Mouse (Mus musculus): ENCODE data around the gene B4galt5. TPM values are rescaled to one million over a fixed set of nuclear protein-coding genes. Genes with fewer than 3 reads are reported as not detected.

Gene B4galt5
- total and polyA plus RNA-seq, 3 experiments: 12.5 to 17.6 (median 13.5) TPM

DNA sequence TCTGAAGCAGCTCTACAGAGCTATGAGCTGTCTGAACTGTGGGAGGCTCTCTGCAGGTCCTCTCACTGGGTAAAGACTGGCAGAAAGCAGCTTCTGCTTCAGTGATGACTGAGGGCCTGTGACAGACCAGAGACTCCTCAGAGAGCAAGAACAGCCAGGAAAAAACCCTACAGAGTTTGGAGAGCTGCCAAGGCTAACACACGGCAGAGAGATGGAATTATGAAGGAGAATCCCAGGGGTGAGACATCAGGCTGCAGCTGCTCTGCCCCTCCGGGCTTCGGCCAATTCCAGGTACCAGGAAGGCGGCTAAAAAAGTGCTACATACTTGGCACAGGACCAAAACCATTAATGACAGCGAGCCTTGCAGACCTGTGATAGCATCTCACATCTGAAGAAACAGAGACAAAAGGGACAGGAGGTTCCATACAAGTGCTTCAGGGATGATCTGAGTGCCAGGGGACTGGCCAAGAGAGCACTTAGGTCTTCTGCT, 17.5 kb downstream of the B4galt5 start:
- H3K79me2 ChIP-seq (replicated peaks; ENCODE audit: control insufficient read depth, extremely low read depth, insufficient read depth, poor library complexity, severe bottlenecking): peaks cover 30% of the 10 kb centered on the region
- H3K36me3 ChIP-seq (replicated peaks in 1 of 2; ENCODE audit: control insufficient read depth in 1 of 2, insufficient read depth in 1 of 2, low read length in 1 of 2): peaks cover 0 to 65% of the 10 kb centered on the region in 2 experiments
- no peak overlapping the region for H3K9ac ChIP-seq (ENCODE audit: insufficient read depth, low read depth)
- DNase-seq (ENCODE audit: extremely low read depth): no peak
- peaks cover 14 to 83% of the 10 kb centered on the region in 2 experiments for H3K4me1 ChIP-seq (ENCODE audit: control insufficient read depth in 1 of 2, insufficient read depth in 2 of 2)
- H3K4me2 ChIP-seq (ENCODE audit: insufficient read depth, low read depth, poor library complexity, severe bottlenecking): no peak overlapping the region
- H3K27ac ChIP-seq (ENCODE audit: insufficient read depth, low read depth): no peak overlapping the region
- dilution Hi-C loops (cut with MboI; ENCODE audit: extremely low pct_ligation_motif_present, extremely low pct_unique_long_range_greater_than_20kb, low sequenced_read_pairs) (no loop called here), in situ Hi-C loops (cut with MboI; ENCODE audit: low pct_ligation_motif_present, low pct_unique_long_range_greater_than_20kb, low sequenced_read_pairs) (no loop called here)
- TF ChIP-seq TBP (conservative IDR thresholded peaks at IDR 0.05; ENCODE audit: low read depth, low read length) (no peak), HCFC1 (IDR thresholded peaks at IDR 0.05; ENCODE audit: low read depth, low read length) (no peak), MXI1 (IDR thresholded peaks at IDR 0.05; ENCODE audit: low read depth, low read length) (no peak), ZMIZ1 (IDR thresholded peaks at IDR 0.05; ENCODE audit: low read depth, low read length) (no peak), MAZ (IDR thresholded peaks at IDR 0.05; ENCODE audit: low read depth, low read length) (no peak), SIN3A (IDR thresholded peaks at IDR 0.05; ENCODE audit: low read length) (no peak)
- no peak overlapping the region for H3K4me3 ChIP-seq (replicated peaks in 1 of 3; ENCODE audit: low read depth in 2 of 3, low read length in 2 of 3, poor library complexity in 1 of 3)
- no peaks in the 10 kb centered on the region for H3K9me3 ChIP-seq (replicated peaks; ENCODE audit: low read length)
- no peaks in the 10 kb centered on the region for H3K27me3 ChIP-seq (replicated peaks)

DNA sequence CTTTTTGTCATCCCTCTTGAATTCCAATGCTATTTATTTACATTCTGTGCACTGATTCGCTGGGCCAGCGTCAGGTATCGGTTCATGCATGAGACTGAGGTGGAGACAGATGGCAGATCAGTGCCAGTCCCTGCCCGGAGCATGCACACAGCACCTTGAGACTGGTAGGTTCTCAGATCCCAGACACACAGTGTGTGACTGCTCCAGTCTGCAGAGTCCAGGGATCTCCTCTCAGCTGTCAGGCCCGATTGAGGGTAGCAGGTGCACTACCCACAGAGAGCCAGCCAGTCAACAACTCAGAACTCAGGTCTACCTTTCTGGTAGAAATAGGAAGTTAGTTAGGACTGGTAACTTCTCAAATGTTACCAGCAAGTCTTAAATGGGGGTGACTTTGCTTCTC, 18.4 kb downstream of the B4galt5 start:
- Histone ChIP-seq H3K9ac (ENCODE audit: insufficient read depth, low read depth) (no peak overlapping the region), H3K4me3 (replicated peaks in 1 of 3; ENCODE audit: low read depth in 2 of 3, low read length in 2 of 3, poor library complexity in 1 of 3) (no peak overlapping the region), H3K79me2 (replicated peaks; ENCODE audit: control insufficient read depth, extremely low read depth, insufficient read depth, poor library complexity, severe bottlenecking) (peaks cover 30% of the 10 kb centered on the region), H3K4me1 (ENCODE audit: control insufficient read depth in 1 of 2, insufficient read depth in 2 of 2) (peaks cover 12 to 82% of the 10 kb centered on the region in 2 experiments), H3K27ac (ENCODE audit: insufficient read depth, low read depth) (no peak overlapping the region; the same call in 1 of the 2 replicates), H3K36me3 (replicated peaks in 1 of 2; ENCODE audit: control insufficient read depth in 1 of 2, insufficient read depth in 1 of 2, low read length in 1 of 2) (peaks cover 0 to 69% of the 10 kb centered on the region in 2 experiments), H3K27me3 (replicated peaks) (no peaks in the 10 kb centered on the region), H3K9me3 (replicated peaks; ENCODE audit: low read length) (no peaks in the 10 kb centered on the region), H3K4me2 (ENCODE audit: insufficient read depth, low read depth, poor library complexity, severe bottlenecking) (no peak overlapping the region)
- TF ChIP-seq MXI1 (IDR thresholded peaks at IDR 0.05; ENCODE audit: low read depth, low read length): no peak
- TF ChIP-seq JUN (IDR thresholded peaks at IDR 0.05; ENCODE audit: insufficient read depth, low read depth, low read length): no peak
- no peak for TF ChIP-seq ZMIZ1 (IDR thresholded peaks at IDR 0.05; ENCODE audit: low read depth, low read length)
- TF ChIP-seq GABPA (IDR thresholded peaks at IDR 0.05; ENCODE audit: insufficient replicate concordance, low read depth, low read length): no peak
- TF ChIP-seq KAT2A (IDR thresholded peaks at IDR 0.05; ENCODE audit: insufficient replicate concordance, low read length): no peak
- TF ChIP-seq JUND (conservative IDR thresholded peaks at IDR 0.05; ENCODE audit: low read depth, low read length): no peak
- no peak for TF ChIP-seq TCF12 (IDR thresholded peaks at IDR 0.05; ENCODE audit: low read depth, low read length)
- no peak for TF ChIP-seq ELF1 (IDR thresholded peaks at IDR 0.05; ENCODE audit: low read depth, low read length)
- TF ChIP-seq ZC3H11A (IDR thresholded peaks at IDR 0.05; ENCODE audit: low read depth, low read length): no peak
- no peak for TF ChIP-seq USF2 (conservative IDR thresholded peaks at IDR 0.05; ENCODE audit: low read depth, low read length)
- no peak for TF ChIP-seq CHD2 (IDR thresholded peaks at IDR 0.05; ENCODE audit: low read length)
- no peak for TF ChIP-seq MYC (IDR thresholded peaks at IDR 0.05; ENCODE audit: low read depth, low read length)
- no peak for TF ChIP-seq EP300 (IDR thresholded peaks at IDR 0.05; ENCODE audit: low read length)
- TF ChIP-seq NRF1 (IDR thresholded peaks at IDR 0.05; ENCODE audit: low read depth, low read length): no peak
- no peak for TF ChIP-seq MAFK (IDR thresholded peaks at IDR 0.05; ENCODE audit: insufficient replicate concordance, low read length)
- in situ Hi-C loops (cut with MboI; ENCODE audit: low pct_ligation_motif_present, low pct_unique_long_range_greater_than_20kb, low sequenced_read_pairs) (no loop called here), dilution Hi-C loops (cut with MboI; ENCODE audit: extremely low pct_ligation_motif_present, extremely low pct_unique_long_range_greater_than_20kb, low sequenced_read_pairs) (no loop called here)
- DNase-seq (ENCODE audit: extremely low read depth): no peak
